Mouse (Mus musculus) ES-E14 (cell line): ENCODE results near the gene Scn8a. TPM values are rescaled to one million over a fixed set of nuclear protein-coding genes. Genes with fewer than 3 reads are reported as not detected.

Experiments used
- DNase-seq: peaks from one replicate; pipeline ENCODE4 v3.0.0-alpha.2; 2013; ENCODE audit warnings: low read depth, low spot score
- H3K27ac ChIP-seq: 2 replicates; pipeline ENCODE4 v1.5.1; 2012; ENCODE audit warnings: low read depth, mild to moderate bottlenecking, low read length, moderate library complexity, mixed read lengths; ENCODE audit not compliant: poor library complexity, insufficient read depth, severe bottlenecking
- H3K36me3 ChIP-seq: 2 replicates; pipeline ENCODE4 v1.6.1; 2012; ENCODE audit warnings: mild to moderate bottlenecking, low read length, moderate library complexity, mixed read lengths; ENCODE audit not compliant: control insufficient read depth, poor library complexity, insufficient read depth, severe bottlenecking
- H3K4me1 ChIP-seq, 2 experiments: fragments of 150-350 bp in 1 of 2; sonication (generic) in 1 of 2; 2 replicates each; pipeline ENCODE4 v1.6.1; 2012; ENCODE audit warnings: low read length in 2 of 2, mild to moderate bottlenecking in 1 of 2, mixed read lengths in 1 of 2; ENCODE audit not compliant: control insufficient read depth in 2 of 2, insufficient read depth in 2 of 2, poor library complexity in 1 of 2
- H3K4me3 ChIP-seq, 2 experiments: fragments of 150-350 bp in 1 of 2; sonication (generic) in 1 of 2; 2 replicates each; pipeline ENCODE4 v1.5.1; 2012; ENCODE audit warnings: low read length in 2 of 2, low read depth in 1 of 2, mild to moderate bottlenecking in 1 of 2, mixed read lengths in 1 of 2; ENCODE audit not compliant: insufficient read depth in 1 of 2, poor library complexity in 1 of 2, severe bottlenecking in 1 of 2
- H3K9ac ChIP-seq: 2 replicates; pipeline ENCODE4 v1.6.1; 2012; ENCODE audit warnings: low read depth, mild to moderate bottlenecking, low read length, mixed read lengths; ENCODE audit not compliant: poor library complexity, insufficient read depth, severe bottlenecking
- H3K9me3 ChIP-seq: fragments of 150-350 bp; sonication (generic); 2 replicates; pipeline ENCODE4 v1.6.1; 2012; ENCODE audit warnings: low read depth, mild to moderate bottlenecking, low read length; ENCODE audit not compliant: control insufficient read depth, insufficient read depth
- CHD2 ChIP-seq: IDR thresholded peaks from 2 replicates; pipeline ENCODE4 v1.6.1; 2014; ENCODE audit warnings: mild to moderate bottlenecking, low read depth, low read length, inconsistent platforms
- HCFC1 ChIP-seq: IDR thresholded peaks from 2 replicates; pipeline ENCODE4 v1.6.1; 2012; ENCODE audit warnings: low read length, inconsistent platforms, borderline replicate concordance; ENCODE audit not compliant: insufficient read depth
- MAFK ChIP-seq: IDR thresholded peaks from 2 replicates; pipeline ENCODE4 v1.6.1; 2014; ENCODE audit warnings: mild to moderate bottlenecking, low read depth, low read length, inconsistent platforms; ENCODE audit not compliant: insufficient read depth
- ZC3H11A ChIP-seq: IDR thresholded peaks from 2 replicates; pipeline ENCODE4 v1.6.1; 2012; ENCODE audit warnings: low read depth, mild to moderate bottlenecking, inconsistent platforms, low read length, borderline replicate concordance
- ZNF384 ChIP-seq: IDR thresholded peaks from 2 replicates; pipeline ENCODE4 v1.6.1; 2012; ENCODE audit warnings: low read depth, low read length, inconsistent platforms
- in situ Hi-C, 2 experiments: fragments of 600-800 bp; cut with MboI; formaldehyde crosslinking; loops; one replicate each; pipeline ENCODE4 v1.15.1; 2025; ENCODE audit warnings: low sequenced_read_pairs in 2 of 2, inconsistent platforms in 1 of 2; ENCODE audit not compliant: unreplicated experiment in 2 of 2
- total RNA-seq: library from RNA; depleted of rRNA; stranded (reverse); fragments of 300-350 nt; gene quantifications from 2 replicates; pipeline ENCODE4 v1.2.3, GENCODE M21; 2012

Scn8a gene
- total RNA-seq, 1 experiment: 6.1 TPM

DNA sequence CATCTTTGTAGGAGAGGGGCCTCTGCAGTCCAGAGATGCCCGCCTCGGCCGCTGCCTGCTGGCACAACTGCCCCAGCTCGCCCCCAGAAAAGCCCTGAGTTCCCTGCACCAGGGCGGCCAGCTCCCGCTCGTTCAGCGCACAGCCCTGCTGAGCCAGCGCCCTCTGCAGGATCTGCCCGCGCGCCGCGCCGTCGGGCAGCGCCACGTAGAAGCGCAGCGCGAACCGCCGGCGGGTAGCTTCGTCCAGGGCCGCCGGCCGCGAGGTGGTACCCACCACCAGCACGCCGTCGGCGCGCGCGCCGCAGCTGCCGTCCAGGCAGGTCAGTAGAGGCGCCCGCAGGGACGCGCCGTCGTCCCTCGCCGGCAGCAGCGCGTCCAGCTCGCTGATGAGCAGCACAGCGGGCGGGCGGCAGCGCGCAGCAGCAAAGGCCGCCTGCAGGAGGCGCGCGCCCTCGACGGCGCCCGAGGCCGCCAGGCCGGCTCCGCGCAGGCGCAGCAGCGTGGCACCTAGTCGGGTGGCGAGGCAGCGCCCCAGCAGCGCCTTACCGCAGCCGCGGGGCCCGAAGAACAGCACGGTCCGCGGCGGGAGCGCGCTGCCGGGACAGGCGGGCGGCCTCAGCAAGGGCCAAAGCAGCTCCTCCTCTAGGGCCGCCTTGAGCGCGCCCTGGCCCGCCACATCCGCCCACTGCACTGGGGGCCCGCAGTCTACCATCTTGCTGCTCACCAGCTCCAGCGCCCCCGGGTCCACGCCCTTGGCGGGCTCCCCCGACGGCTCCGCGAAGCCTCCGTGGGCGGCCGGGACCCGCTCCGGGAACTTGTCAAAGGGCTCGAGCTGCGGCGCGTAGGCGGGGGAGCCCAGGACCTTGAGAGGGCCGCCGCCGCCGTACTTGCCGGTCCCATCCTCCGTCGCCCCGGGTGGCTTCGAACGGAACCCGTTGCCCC is 183.2 kb downstream of the Scn8a start:
- TF ChIP-seq ZC3H11A: no peak
- no peak for TF ChIP-seq CHD2
- no peak for TF ChIP-seq HCFC1
- no peak for TF ChIP-seq MAFK
- no peak for TF ChIP-seq ZNF384
- Histone ChIP-seq H3K9me3 (no peaks in the 10 kb centered on the region), H3K9ac (peak overlapping the region; percentile 46), H3K4me1 (peaks cover 0 to 6% of the 10 kb centered on the region in 2 experiments; a peak in 1 of 4 replicates), H3K4me3 (peak overlapping the region; percentile 53 to 61), H3K27ac (no peak overlapping the region), H3K36me3 (no peaks in the 10 kb centered on the region)
- in situ Hi-C loops: no loop called here
- no peak for DNase-seq

- no peak for DNase-seq
- Histone ChIP-seq H3K9ac (peak overlapping the region; percentile 54), H3K4me1 (peaks cover 0 to 2% of the 10 kb centered on the region in 2 experiments; a peak in 1 of 4 replicates), H3K36me3 (no peaks in the 10 kb centered on the region), H3K4me3 (peak overlapping the region; percentile 57 to 61; a peak in 3 of 4 replicates), H3K9me3 (no peaks in the 10 kb centered on the region), H3K27ac (no peak overlapping the region)
- in situ Hi-C loops: no loop called here
- TF ChIP-seq ZC3H11A: no peak
- no peak for TF ChIP-seq ZNF384
- no peak for TF ChIP-seq MAFK
- TF ChIP-seq CHD2: no peak
- TF ChIP-seq HCFC1: no peak
These were observed 184.3 kb downstream of the Scn8a start for GRCm38 (mm10) chr15:101053832-101054459.

DNA sequence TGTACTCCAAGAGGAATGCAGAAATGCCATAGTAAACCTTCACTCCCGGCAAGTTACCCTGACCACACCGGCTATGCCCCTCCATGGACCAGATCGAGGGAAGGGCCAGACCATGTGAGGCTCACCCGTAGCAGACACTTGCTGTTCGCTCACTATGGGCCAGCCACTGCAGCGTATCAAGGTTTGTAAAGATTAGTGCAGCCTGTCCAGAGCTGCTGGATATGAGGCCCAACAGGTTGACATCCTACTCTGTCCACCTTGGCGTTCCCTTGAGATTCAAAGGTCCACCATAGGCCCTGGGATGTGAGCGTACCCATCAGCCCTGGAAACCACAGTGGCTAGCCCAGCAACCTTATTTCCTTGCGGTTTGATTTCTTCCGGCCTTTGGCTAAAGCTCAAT is 184.9 kb downstream of the Scn8a start:
- H3K27ac ChIP-seq: no peak overlapping the region
- in situ Hi-C loops: no loop called here
- no peak overlapping the region for H3K4me3 ChIP-seq
- no peak for DNase-seq
- peaks cover 0 to 5% of the 10 kb centered on the region in 2 experiments; a peak in 1 of 4 replicates for H3K4me1 ChIP-seq
- H3K36me3 ChIP-seq: no peaks in the 10 kb centered on the region
- H3K9me3 ChIP-seq: no peaks in the 10 kb centered on the region
- H3K9ac ChIP-seq: no peak overlapping the region
- TF ChIP-seq ZC3H11A (no peak), CHD2 (no peak), HCFC1 (no peak), ZNF384 (no peak), MAFK (no peak)

DNA sequence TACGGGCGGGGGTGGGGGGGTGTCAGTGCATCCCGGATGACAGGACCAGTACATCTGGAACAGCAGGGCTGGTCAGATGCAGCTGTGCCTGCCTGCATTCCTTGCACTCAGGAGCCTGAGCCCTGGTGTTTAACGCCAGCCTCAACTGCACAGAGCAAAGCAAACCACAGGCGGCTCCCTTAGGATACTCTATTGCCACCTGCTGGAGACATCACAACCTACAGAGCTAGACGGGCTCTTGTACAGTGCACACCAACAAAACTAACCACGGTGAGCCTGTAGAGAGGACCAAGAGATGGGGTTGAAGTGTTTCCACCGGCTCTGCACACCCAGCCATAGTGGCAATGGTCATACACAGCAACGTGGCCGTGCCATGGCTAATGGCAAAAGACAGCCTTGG is 186.6 kb downstream of the Scn8a start:
- Histone ChIP-seq H3K36me3 (no peaks in the 10 kb centered on the region), H3K9me3 (no peaks in the 10 kb centered on the region), H3K9ac (no peak overlapping the region), H3K27ac (no peak overlapping the region), H3K4me1 (peaks cover 2 to 10% of the 10 kb centered on the region in 2 experiments; a peak in 2 of 4 replicates), H3K4me3 (no peak overlapping the region)
- DNase-seq: peak; percentile 72
- TF ChIP-seq HCFC1 (no peak), ZNF384 (no peak), MAFK (no peak), ZC3H11A (peak; percentile 13; the same call in 1 of the 2 replicates), CHD2 (no peak)
- in situ Hi-C loops: no loop called here
